Mouse (Mus musculus): ENCODE data around the gene Tmem190.
"Not testable (repeated sequence)": the region's sequence is repeated elsewhere in the genome, so short reads cannot be mapped to it uniquely, and the experiment has no call there.

DNA sequence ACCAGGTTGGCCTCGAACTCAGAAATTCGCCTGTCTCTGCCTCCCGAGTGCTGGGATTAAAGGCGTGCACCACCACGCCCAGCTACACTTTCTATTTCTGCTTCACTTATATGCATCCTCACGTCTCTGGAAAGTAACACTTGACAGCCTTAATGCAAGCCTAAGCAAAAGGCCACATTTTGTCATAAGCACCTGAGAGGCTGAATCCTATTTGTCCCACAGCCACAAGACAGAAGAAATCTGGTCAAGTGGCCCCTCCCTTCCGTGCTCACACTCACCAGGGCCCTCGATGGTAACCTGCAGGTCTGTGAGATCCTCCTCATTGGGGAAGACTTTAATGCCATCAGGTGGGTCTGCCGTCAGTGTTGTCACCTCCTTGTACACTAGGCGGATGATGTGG, 28.4 kb downstream of the Tmem190 start:
- not testable (repeated sequence) for TF ChIP-seq CTCF (IDR thresholded peaks at IDR 0.05; ENCODE audit: borderline replicate concordance, control insufficient read depth, extremely low read depth, insufficient read depth, low read length, poor library complexity); POLR2A (IDR thresholded peaks at IDR 0.05; ENCODE audit: control insufficient read depth, extremely low read depth, insufficient read depth, low read length, poor library complexity)
